Comparison of ENCODE assay signal across 30 mouse cellular contexts in genomic region chr12:83249066-83249465, GRCm38 (mm10).
A peak's percentile ranks its signal among the peaks of the same experiment; 100 is the strongest.
DNase-seq lines count a peak whose midpoint lies in the region; ATAC-seq and TF ChIP-seq lines count a peak whose summit lies in the region.
"Had no signal": no experiment of that assay in that cellular context is flagged by ENCODE, and none has a peak within 500 bp of the region (broad histone marks: within the 10 kb centered on the region; RNA-seq: fewer than 3 reads in every experiment).

No protein-coding gene starts in this region.

- no peaks in the 10 kb centered on the region for H3K27me3 ChIP-seq in hindbrain, embryonic 16.5 days (replicated peaks; ENCODE audit: control insufficient read depth, insufficient read depth, low read length)
- H3K27me3 ChIP-seq in hindbrain, embryonic 13.5 days = no peaks in the 10 kb centered on the region
- no peaks in the 10 kb centered on the region for H3K27me3 ChIP-seq in cerebellum, adult 2 months (ENCODE audit: control insufficient read depth, insufficient read depth, low read length)
- H3K27me3 ChIP-seq: embryonic facial prominence, embryonic 15.5 days; forebrain, embryonic 12.5 days; limb, embryonic 15.5 days; liver, embryonic 13.5 days; neural tube, embryonic 15.5 days; stomach, embryonic 15.5 days had no signal

- H3K4me1 ChIP-seq in hindbrain, embryonic 16.5 days (ENCODE audit: control insufficient read depth, insufficient read depth, low read depth, low read length) = no peaks in the 10 kb centered on the region
- no peaks in the 10 kb centered on the region for H3K4me1 ChIP-seq in hindbrain, embryonic 13.5 days (replicated peaks)
- H3K4me1 ChIP-seq in cerebellum, adult 2 months (ENCODE audit: control insufficient read depth, insufficient read depth, low read length) = peaks cover 33% of the 10 kb centered on the region
- H3K4me1 ChIP-seq: embryonic facial prominence, embryonic 10.5 days; embryonic facial prominence, embryonic 15.5 days; forebrain, embryonic 12.5 days; limb, embryonic 10.5 days; limb, embryonic 15.5 days; liver, embryonic 13.5 days; neural tube, embryonic 15.5 days; stomach, embryonic 15.5 days had no signal

- no peaks in the 10 kb centered on the region for H3K36me3 ChIP-seq in hindbrain, embryonic 16.5 days (ENCODE audit: control insufficient read depth, insufficient read depth, low read length)
- no peaks in the 10 kb centered on the region; the same call in 1 of the 2 replicates for H3K36me3 ChIP-seq in hindbrain, embryonic 13.5 days
- H3K36me3 ChIP-seq: embryonic facial prominence, embryonic 10.5 days; embryonic facial prominence, embryonic 15.5 days; forebrain, embryonic 12.5 days; limb, embryonic 10.5 days; limb, embryonic 15.5 days; liver, embryonic 13.5 days; neural tube, embryonic 15.5 days; stomach, embryonic 15.5 days had no signal

- H3K9ac ChIP-seq in hindbrain, embryonic 16.5 days (ENCODE audit: low read depth, low read length) = no peak overlapping the region
- H3K9ac ChIP-seq in hindbrain, embryonic 13.5 days = no peak overlapping the region
- H3K9ac ChIP-seq: embryonic facial prominence, embryonic 15.5 days; forebrain, embryonic 12.5 days; hindbrain, embryonic 14.5 days; limb, embryonic 15.5 days; liver, embryonic 13.5 days; neural tube, embryonic 15.5 days; stomach, embryonic 15.5 days had no signal

- peak; percentile 72 for DNase-seq in brain, adult 2 months (ENCODE audit: low read depth, low spot score)
- DNase-seq in cerebellum, adult 2 months = peak; percentile 47 to 73
- peak; percentile 29 to 62 for DNase-seq in cerebellum, postnatal 36 days
- no peak for DNase-seq in lung, postnatal 14 days
- no peak for DNase-seq in urinary bladder, postnatal 25 days (ENCODE audit: low spot score)
- DNase-seq: adrenal gland, adult 8-10 months; B cell, adult 2 months; gastrocnemius, postnatal 14 days; heart, adult 11 months; heart, postnatal 36 days; kidney, adult 8-10 months; kidney, postnatal 10 days; layer of hippocampus, adult 9-11 months; liver, embryonic 13.5 days; lung, adult 18-20 months; midbrain, embryonic 14.5 days; right cerebral cortex, postnatal 25 days had no signal

- no peak for TF ChIP-seq CTCF in cerebellum, adult 2 months (IDR thresholded peaks at IDR 0.05; ENCODE audit: borderline replicate concordance, insufficient read depth, low read depth, low read length)

- H3K4me2 ChIP-seq in hindbrain, embryonic 16.5 days (ENCODE audit: low read length) = no peak overlapping the region
- no peak overlapping the region for H3K4me2 ChIP-seq in hindbrain, embryonic 13.5 days
- H3K4me2 ChIP-seq: embryonic facial prominence, embryonic 15.5 days; forebrain, embryonic 12.5 days; hindbrain, embryonic 14.5 days; limb, embryonic 15.5 days; liver, embryonic 13.5 days; neural tube, embryonic 15.5 days; stomach, embryonic 15.5 days had no signal

- H3K27ac ChIP-seq in hindbrain, embryonic 16.5 days (ENCODE audit: low read depth, low read length) = no peak overlapping the region
- no peak overlapping the region for H3K27ac ChIP-seq in hindbrain, embryonic 13.5 days
- peak overlapping the region; percentile 96 for H3K27ac ChIP-seq in cerebellum, adult 2 months (ENCODE audit: insufficient read depth, low read length)
- H3K27ac ChIP-seq: embryonic facial prominence, embryonic 10.5 days; embryonic facial prominence, embryonic 15.5 days; forebrain, embryonic 12.5 days; heart, embryonic 10.5 days; hindbrain, embryonic 14.5 days; limb, embryonic 10.5 days; limb, embryonic 15.5 days; liver, embryonic 13.5 days; macrophage; neural tube, embryonic 15.5 days; stomach, embryonic 15.5 days had no signal

- H3K4me3 ChIP-seq in hindbrain, embryonic 16.5 days (ENCODE audit: low read length) = no peak overlapping the region
- H3K4me3 ChIP-seq in hindbrain, embryonic 13.5 days = no peak overlapping the region
- H3K4me3 ChIP-seq in cerebellum, adult 2 months (replicated peaks; ENCODE audit: insufficient read depth, low read depth, low read length) = no peak overlapping the region
- H3K4me3 ChIP-seq: embryonic facial prominence, embryonic 10.5 days; embryonic facial prominence, embryonic 15.5 days; forebrain, embryonic 12.5 days; heart, embryonic 10.5 days; limb, embryonic 10.5 days; limb, embryonic 15.5 days; liver, embryonic 13.5 days; neural tube, embryonic 15.5 days; stomach, embryonic 15.5 days had no signal

- no peaks in the 10 kb centered on the region for H3K9me3 ChIP-seq in hindbrain, embryonic 16.5 days (ENCODE audit: control insufficient read depth, low read length)
- H3K9me3 ChIP-seq in hindbrain, embryonic 13.5 days = no peaks in the 10 kb centered on the region
- H3K9me3 ChIP-seq: embryonic facial prominence, embryonic 10.5 days; embryonic facial prominence, embryonic 15.5 days; forebrain, embryonic 12.5 days; heart, embryonic 10.5 days; limb, embryonic 10.5 days; limb, embryonic 15.5 days; liver, embryonic 13.5 days; neural tube, embryonic 15.5 days; stomach, embryonic 15.5 days had no signal

- WGBS in hindbrain, embryonic 16.5 days = 68% methylated on average over 3 of the region's 3 CpGs
- WGBS in hindbrain, embryonic 13.5 days = 85% methylated on average over 3 of the region's 3 CpGs
- 15% methylated on average over 3 of the region's 3 CpGs for WGBS in cerebellum, adult 2 months

- TF ChIP-seq POLR2A in cerebellum, adult 2 months (IDR thresholded peaks at IDR 0.05; ENCODE audit: borderline replicate concordance, insufficient read depth, low read length) = no peak

- 0 out of 2 replicates have a peak, but pooled peaks have one; percentile 37 for ATAC-seq in hindbrain, embryonic 16.5 days
- ATAC-seq in hindbrain, embryonic 13.5 days (ENCODE audit: low FRiP score) = no peak
- ATAC-seq: lung, postnatal 0 days had no signal

Comparison
In these comparisons a context has a peak if more than half of its experiments do, and no peak if none do; other contexts are left out.
1. DNase-seq: peak in brain, adult 2 months (single experiment), cerebellum, adult 2 months (2 of 2) and cerebellum, postnatal 36 days (2 of 2); none in lung, postnatal 14 days (single experiment) and urinary bladder, postnatal 25 days (single experiment).